Mouse (Mus musculus) kidney, embryonic 14.5 days (tissue): ENCODE measurements at regions not wholly inside any gene's neighbourhood (a gene's known extent, or its start where the extent isn't known, plus 50 kb on each side); places are given as distances from the start of the nearest gene placed in this dataset.

ENCODE experiments used
- ATAC-seq: fragments of 200-750 bp; cut with Nextera tagmentation; 2 replicates; pipeline ENCODE4 v1.8.0; 2017; ENCODE audit warnings: moderate number of reproducible peaks, mild to moderate bottlenecking, moderate TSS enrichment, moderate library complexity; ENCODE audit not compliant: low FRiP score, low TSS enrichment
- H3K27ac ChIP-seq: fragments of 300-500 bp; sonication (generic); 2 replicates; pipeline ENCODE4 v1.5.1; 2014; ENCODE audit warnings: low read depth, mild to moderate bottlenecking, low read length, moderate library complexity, mixed read lengths
- H3K27me3 ChIP-seq: fragments of 300-500 bp; sonication (generic); 2 replicates; pipeline ENCODE4 v1.6.1; 2014; ENCODE audit warnings: mild to moderate bottlenecking, low read length; ENCODE audit not compliant: control insufficient read depth, insufficient read depth
- H3K36me3 ChIP-seq: fragments of 300-500 bp; sonication (generic); 2 replicates; pipeline ENCODE4 v1.6.1; 2014; ENCODE audit warnings: low read length, mixed read lengths; ENCODE audit not compliant: control insufficient read depth, insufficient read depth
- H3K4me1 ChIP-seq: fragments of 300-500 bp; sonication (generic); 2 replicates; pipeline ENCODE4 v1.6.1; 2014; ENCODE audit warnings: low read length, mixed read lengths; ENCODE audit not compliant: control insufficient read depth, insufficient read depth
- H3K4me2 ChIP-seq: fragments of 300-500 bp; sonication (generic); replicated peaks from 2 replicates; pipeline ENCODE4 v1.6.1; 2014; ENCODE audit warnings: low read depth, mild to moderate bottlenecking, low read length
- H3K4me3 ChIP-seq: fragments of 300-500 bp; sonication (generic); 2 replicates; pipeline ENCODE4 v1.5.1; 2014; ENCODE audit warnings: mild to moderate bottlenecking, low read length
- H3K9ac ChIP-seq: fragments of 300-500 bp; sonication (generic); 2 replicates; pipeline ENCODE4 v1.6.1; 2014; ENCODE audit warnings: low read depth, mild to moderate bottlenecking, low read length, moderate library complexity
- H3K9me3 ChIP-seq: fragments of 300-500 bp; sonication (generic); 2 replicates; pipeline ENCODE4 v1.6.1; 2016; ENCODE audit warnings: low read length; ENCODE audit not compliant: control insufficient read depth
- WGBS: fragments of 180-500 bp; shearing (Covaris S2); extraction: QIAGEN DNeasy Blood & Tissue Kit; methylation state at CpG from one replicate; pipeline ENCODE4 v1.1.7; 2014; 5-methylcytosine and 5-hydroxymethylcytosine counted together

DNA sequence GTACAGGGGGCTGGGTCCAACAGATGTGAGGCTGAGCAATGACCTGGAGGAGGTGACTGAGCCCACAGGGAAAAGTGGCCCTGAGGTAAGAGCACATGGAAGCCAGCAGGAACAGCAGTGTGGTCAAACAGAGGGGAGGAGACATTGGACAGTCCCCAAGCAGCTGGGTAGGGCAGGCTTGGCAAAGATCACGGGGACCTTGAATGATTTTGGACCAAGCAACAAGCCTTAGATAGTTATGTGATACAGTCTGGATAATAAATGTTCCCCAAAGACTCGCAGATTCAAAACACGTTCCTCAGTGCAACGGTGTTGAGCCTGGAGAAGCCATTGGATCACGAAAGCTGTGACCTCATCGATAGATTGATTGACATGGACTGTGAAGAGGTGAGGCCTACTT, 64.8 kb upstream of the Aldh1b1 start:
- H3K9me3 ChIP-seq = no peaks in the 10 kb centered on the region
- peaks cover 3% of the 10 kb centered on the region; the same call in 1 of the 2 replicates for H3K27me3 ChIP-seq
- no peak for ATAC-seq
- H3K36me3 ChIP-seq = no peaks in the 10 kb centered on the region
- no peak overlapping the region for H3K4me2 ChIP-seq
- WGBS = 96% methylated on average over 6 of the region's 6 CpGs
- no peak overlapping the region for H3K27ac ChIP-seq
- H3K9ac ChIP-seq = no peak overlapping the region
- H3K4me3 ChIP-seq = no peak overlapping the region
- no peaks in the 10 kb centered on the region for H3K4me1 ChIP-seq

- Histone ChIP-seq H3K4me2 (no peak overlapping the region), H3K4me1 (peaks cover 8% of the 10 kb centered on the region)
- ATAC-seq = no peak
Measured at GRCm38 (mm10) chr4:45730862-45731831, 67.7 kb upstream of the Aldh1b1 start.

GRCm38 (mm10) chr4:45729801-45730200, 69.0 kb upstream of the Aldh1b1 start:
- Histone ChIP-seq H3K27ac (no peak overlapping the region), H3K36me3 (no peaks in the 10 kb centered on the region), H3K9ac (no peak overlapping the region), H3K9me3 (no peaks in the 10 kb centered on the region), H3K4me3 (no peak overlapping the region), H3K27me3 (no peaks in the 10 kb centered on the region), H3K4me1 (peaks cover 15% of the 10 kb centered on the region), H3K4me2 (no peak overlapping the region)
- no peak for ATAC-seq
- WGBS = 74% methylated on average over 4 of the region's 4 CpGs

More at GRCm38 (mm10) chr4:45730862-45731831, 67.7 kb upstream of the Aldh1b1 start:
- H3K9ac ChIP-seq = no peak overlapping the region
- no peak overlapping the region for H3K27ac ChIP-seq
- no peaks in the 10 kb centered on the region for H3K9me3 ChIP-seq
- 33% methylated on average over 14 of the region's 14 CpGs for WGBS
- H3K36me3 ChIP-seq = no peaks in the 10 kb centered on the region
- no peak overlapping the region for H3K4me3 ChIP-seq
- H3K27me3 ChIP-seq = no peaks in the 10 kb centered on the region

GRCm38 (mm10) chr4:45728825-45729224, 70.0 kb upstream of the Aldh1b1 start:
- ATAC-seq = no peak
- no peak overlapping the region for H3K4me3 ChIP-seq
- H3K4me1 ChIP-seq = peaks cover 16% of the 10 kb centered on the region
- H3K9ac ChIP-seq = no peak overlapping the region
- 49% methylated on average over 4 of the region's 4 CpGs for WGBS
- H3K4me2 ChIP-seq = no peak overlapping the region
- no peaks in the 10 kb centered on the region for H3K36me3 ChIP-seq
- H3K27me3 ChIP-seq = no peaks in the 10 kb centered on the region
- no peaks in the 10 kb centered on the region for H3K9me3 ChIP-seq
- no peak overlapping the region for H3K27ac ChIP-seq

DNA sequence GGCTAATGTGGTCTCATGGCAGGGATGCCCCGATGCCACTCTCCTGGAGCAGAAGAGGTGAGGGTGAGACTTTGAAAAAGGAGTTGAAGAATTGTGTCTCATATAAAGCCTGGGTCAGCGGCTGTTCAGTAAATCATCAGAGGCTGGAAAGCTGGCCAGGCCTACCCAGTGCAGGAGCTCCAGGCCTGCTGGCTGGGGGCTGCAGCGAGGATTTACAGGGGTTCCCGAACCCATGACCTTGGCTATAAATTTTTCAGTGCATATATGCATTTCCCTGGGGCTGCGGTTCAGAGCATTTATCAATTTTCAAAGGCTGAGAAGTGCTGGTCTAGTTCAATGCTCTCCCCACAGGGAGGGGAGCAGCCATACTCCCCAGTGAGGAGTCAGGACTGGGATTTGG, 70.9 kb upstream of the Aldh1b1 start:
- Histone ChIP-seq H3K9me3 (no peaks in the 10 kb centered on the region), H3K27me3 (no peaks in the 10 kb centered on the region; the same call in 1 of the 2 replicates), H3K4me3 (no peak overlapping the region), H3K27ac (no peak overlapping the region), H3K36me3 (no peaks in the 10 kb centered on the region), H3K9ac (no peak overlapping the region), H3K4me2 (no peak overlapping the region), H3K4me1 (peaks cover 16% of the 10 kb centered on the region)
- 32% methylated on average over 5 of the region's 5 CpGs for WGBS
- ATAC-seq = peak; percentile 72

- ATAC-seq = no peak
- peaks cover 16% of the 10 kb centered on the region for H3K4me1 ChIP-seq
- 23% methylated on average over 9 of the region's 9 CpGs for WGBS
Measured at GRCm38 (mm10) chr4:45727474-45727873, 71.3 kb upstream of the Aldh1b1 start.

DNA sequence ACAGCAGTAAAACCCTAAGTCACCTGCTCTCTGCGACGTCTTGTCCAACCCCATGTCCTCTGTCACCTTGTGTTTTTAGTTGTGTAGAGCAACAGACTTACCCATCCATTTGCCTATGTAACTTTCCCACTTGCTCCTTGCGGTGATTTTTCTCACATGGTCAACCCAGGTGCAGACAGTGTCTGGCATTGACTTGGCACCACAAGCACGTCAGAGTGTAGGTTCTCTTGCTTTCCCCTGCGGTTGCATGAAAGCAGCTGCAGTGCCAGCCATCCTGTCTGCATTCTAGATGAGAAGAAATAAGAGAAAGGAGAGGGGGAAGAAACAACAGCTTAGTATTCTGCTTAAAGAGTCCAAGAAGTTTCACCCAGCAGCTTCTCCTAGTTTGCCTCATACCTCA, 72.0 kb upstream of the Aldh1b1 start:
- WGBS = 92% methylated on average over 5 of the region's 5 CpGs
- Histone ChIP-seq H3K4me3 (no peak overlapping the region), H3K27me3 (no peaks in the 10 kb centered on the region; the same call in 1 of the 2 replicates), H3K36me3 (no peaks in the 10 kb centered on the region), H3K4me2 (no peak overlapping the region), H3K9ac (no peak overlapping the region), H3K9me3 (no peaks in the 10 kb centered on the region), H3K4me1 (peaks cover 16% of the 10 kb centered on the region), H3K27ac (no peak overlapping the region)
- no peak for ATAC-seq

More at GRCm38 (mm10) chr4:45727474-45727873, 71.3 kb upstream of the Aldh1b1 start:
- Histone ChIP-seq H3K36me3 (no peaks in the 10 kb centered on the region), H3K27ac (no peak overlapping the region), H3K4me3 (no peak overlapping the region), H3K4me2 (no peak overlapping the region), H3K9ac (no peak overlapping the region), H3K27me3 (no peaks in the 10 kb centered on the region; the same call in 1 of the 2 replicates), H3K9me3 (no peaks in the 10 kb centered on the region)

- H3K27me3 ChIP-seq = no peaks in the 10 kb centered on the region; the same call in 1 of the 2 replicates
- H3K4me1 ChIP-seq = peaks cover 16% of the 10 kb centered on the region
- no peak for ATAC-seq
- no peaks in the 10 kb centered on the region for H3K36me3 ChIP-seq
- H3K4me2 ChIP-seq = no peak overlapping the region
- WGBS = 41% methylated on average over 16 of the region's 16 CpGs
- no peak overlapping the region for H3K9ac ChIP-seq
- no peak overlapping the region for H3K4me3 ChIP-seq
- H3K27ac ChIP-seq = no peak overlapping the region
- H3K9me3 ChIP-seq = no peaks in the 10 kb centered on the region
Measured at GRCm38 (mm10) chr4:45725055-45725910, 73.5 kb upstream of the Aldh1b1 start.
